9 mouse cellular contexts compared by ENCODE assay signal in genomic region chr11:118569571-118570062, GRCm38 (mm10).
A peak's percentile ranks its signal among the peaks of the same experiment; 100 is the strongest.
DNase-seq lines count a peak whose midpoint lies in the region; ATAC-seq and TF ChIP-seq lines count a peak whose summit lies in the region.
"Had no signal": no experiment of that assay in that cellular context is flagged by ENCODE, and none has a peak within 500 bp of the region (broad histone marks: within the 10 kb centered on the region; RNA-seq: fewer than 3 reads in every experiment).

No protein-coding gene starts in this region.

- peaks cover 42% of the 10 kb centered on the region for H3K27me3 ChIP-seq in midbrain, embryonic 11.5 days (ENCODE audit: control insufficient read depth, insufficient read depth, low read length)

- no peaks in the 10 kb centered on the region for H3K9me3 ChIP-seq in ES-E14 (ENCODE audit: control insufficient read depth, insufficient read depth, low read depth, low read length)
- H3K9me3 ChIP-seq in midbrain, embryonic 11.5 days (ENCODE audit: control insufficient read depth, low read length): no peaks in the 10 kb centered on the region
- H3K9me3 ChIP-seq: liver, embryonic 15.5 days had no signal

- peak; percentile 27 for DNase-seq in embryo, embryonic 11 days
- no peak for DNase-seq in embryo, embryonic 10 days (ENCODE audit: low spot score)
- DNase-seq in ES-E14 (ENCODE audit: low read depth, low spot score): no peak
- DNase-seq in frontal cortex, postnatal 36 days (ENCODE audit: low spot score in 2 of 2): peak; percentile 26 to 53
- DNase-seq in midbrain, embryonic 11.5 days (ENCODE audit: low spot score, missing footprints): peak; percentile 89
- DNase-seq in spleen, postnatal 4 days (ENCODE audit: low spot score in 2 of 2): no peak
- no peak for DNase-seq in adrenal gland, adult 8-10 months
- DNase-seq in spleen, postnatal 10 days (ENCODE audit: low spot score in 2 of 2): no peak

- peak overlapping the region; percentile 59 for H3K9ac ChIP-seq in ES-E14 (ENCODE audit: insufficient read depth, low read depth, low read length, poor library complexity, severe bottlenecking)
- no peak overlapping the region for H3K9ac ChIP-seq in midbrain, embryonic 11.5 days (ENCODE audit: low read length)
- H3K9ac ChIP-seq: liver, embryonic 15.5 days had no signal

- WGBS in midbrain, embryonic 11.5 days: under 1% methylated on average over 39 of the region's 51 CpGs

- H3K36me3 ChIP-seq in ES-E14 (ENCODE audit: control insufficient read depth, insufficient read depth, low read length, poor library complexity, severe bottlenecking): no peaks in the 10 kb centered on the region
- H3K36me3 ChIP-seq in midbrain, embryonic 11.5 days (ENCODE audit: control insufficient read depth, insufficient read depth, low read length): no peaks in the 10 kb centered on the region
- H3K36me3 ChIP-seq: liver, embryonic 15.5 days had no signal

- H3K4me2 ChIP-seq in midbrain, embryonic 11.5 days: peak overlapping the region; percentile 42
- H3K4me2 ChIP-seq: liver, embryonic 15.5 days had no signal

- peak overlapping the region; percentile 65 to 79 for H3K4me3 ChIP-seq in ES-E14 (ENCODE audit: insufficient read depth in 1 of 2, low read depth in 1 of 2, low read length in 2 of 2, poor library complexity in 1 of 2, severe bottlenecking in 1 of 2)
- peak overlapping the region; percentile 24 for H3K4me3 ChIP-seq in midbrain, embryonic 11.5 days (ENCODE audit: low read depth, low read length)
- H3K4me3 ChIP-seq: liver, embryonic 15.5 days had no signal

- H3K27ac ChIP-seq in ES-E14 (ENCODE audit: insufficient read depth, low read depth, low read length, poor library complexity, severe bottlenecking): no peak overlapping the region
- no peak overlapping the region for H3K27ac ChIP-seq in midbrain, embryonic 11.5 days (ENCODE audit: low read depth, low read length)
- H3K27ac ChIP-seq: liver, embryonic 15.5 days had no signal

- in situ Hi-C loops in ES-E14 (cut with MboI; ENCODE audit: low sequenced_read_pairs in 2 of 2, unreplicated experiment in 2 of 2): no loop called here

- no peak for ATAC-seq in midbrain, embryonic 11.5 days (ENCODE audit: low FRiP score)

- peaks cover 0 to 5% of the 10 kb centered on the region in 2 experiments; a peak in 1 of 4 replicates for H3K4me1 ChIP-seq in ES-E14 (ENCODE audit: control insufficient read depth in 2 of 2, insufficient read depth in 2 of 2, low read length in 2 of 2, poor library complexity in 1 of 2)
- peaks cover 8% of the 10 kb centered on the region; the same call in 1 of the 2 replicates for H3K4me1 ChIP-seq in midbrain, embryonic 11.5 days (ENCODE audit: control insufficient read depth, insufficient read depth, low read length)
- H3K4me1 ChIP-seq: liver, embryonic 15.5 days had no signal

TF ChIP-seq in ES-E14, 5 proteins besides CTCF, POLR2A, EP300 and RAD21:
- TF ChIP-seq ZNF384 (IDR thresholded peaks at IDR 0.05; ENCODE audit: low read depth, low read length) (no peak), MAFK (IDR thresholded peaks at IDR 0.05; ENCODE audit: insufficient read depth, low read depth, low read length) (no peak), ZC3H11A (IDR thresholded peaks at IDR 0.05; ENCODE audit: borderline replicate concordance, low read depth, low read length) (no peak), CHD2 (IDR thresholded peaks at IDR 0.05; ENCODE audit: low read depth, low read length) (no peak)

Comparison
In these comparisons a context has a peak if more than half of its experiments do, and no peak if none do; other contexts are left out.
1. DNase-seq: peak in embryo, embryonic 11 days (single experiment), frontal cortex, postnatal 36 days (2 of 2) and midbrain, embryonic 11.5 days (single experiment); none in embryo, embryonic 10 days (single experiment), ES-E14 (single experiment), spleen, postnatal 4 days (0 of 2), adrenal gland, adult 8-10 months (single experiment) and spleen, postnatal 10 days (0 of 2).